Mouse (Mus musculus) kidney, embryonic 16.5 days (tissue): Measurements from ENCODE around the gene Trmt11. TPM values are rescaled to one million over a fixed set of nuclear protein-coding genes. Genes with fewer than 3 reads are reported as not detected.
A peak's percentile ranks its signal among the peaks of the same experiment; 100 is the strongest.
"Not testable (repeated sequence)": the region's sequence is repeated elsewhere in the genome, so short reads cannot be mapped to it uniquely, and the experiment has no call there.

Experiments
- ATAC-seq: fragments of 200-750 bp; cut with Nextera tagmentation; 2 replicates; pipeline ENCODE4 v1.8.0; 2017; ENCODE audit warnings: moderate TSS enrichment; ENCODE audit not compliant: low FRiP score, low TSS enrichment
- H3K27ac ChIP-seq: fragments of 300-500 bp; sonication (generic); 2 replicates; pipeline ENCODE4 v1.5.1; 2014; ENCODE audit warnings: low read length
- H3K27me3 ChIP-seq: fragments of 300-500 bp; sonication (generic); 2 replicates; pipeline ENCODE4 v1.6.1; 2014; ENCODE audit warnings: low read length, control low read depth, mixed read lengths; ENCODE audit not compliant: insufficient read depth
- H3K36me3 ChIP-seq: fragments of 300-500 bp; sonication (generic); 2 replicates; pipeline ENCODE4 v1.6.1; 2014; ENCODE audit warnings: low read length, control low read depth, mixed read lengths; ENCODE audit not compliant: insufficient read depth
- H3K4me1 ChIP-seq: fragments of 300-500 bp; sonication (generic); 2 replicates; pipeline ENCODE4 v1.6.1; 2014; ENCODE audit warnings: low read length, control low read depth, mixed read lengths; ENCODE audit not compliant: insufficient read depth
- H3K4me2 ChIP-seq: fragments of 300-500 bp; sonication (generic); replicated peaks from 2 replicates; pipeline ENCODE4 v1.6.1; 2014; ENCODE audit warnings: low read depth, low read length
- H3K4me3 ChIP-seq: fragments of 300-500 bp; sonication (generic); 2 replicates; pipeline ENCODE4 v1.5.1; 2014; ENCODE audit warnings: mild to moderate bottlenecking, low read length
- H3K9ac ChIP-seq: fragments of 300-500 bp; sonication (generic); replicated peaks from 2 replicates; pipeline ENCODE4 v1.6.1; 2014; ENCODE audit warnings: low read length
- H3K9me3 ChIP-seq: fragments of 300-500 bp; sonication (generic); 2 replicates; pipeline ENCODE4 v1.6.1; 2016; ENCODE audit warnings: low read length, control low read depth
- WGBS: fragments of 180-500 bp; shearing (Covaris S2); extraction: QIAGEN DNeasy Blood & Tissue Kit; methylation state at CpG from one replicate; pipeline ENCODE4 v1.1.7; 2014; 5-methylcytosine and 5-hydroxymethylcytosine counted together
- polyA plus RNA-seq: library from polyadenylated mRNA; unstranded; fragments of >200 nt; fragmentation: Nextera tagmentation; extraction: Ambion mirVana; gene quantifications from 2 replicates; pipeline ENCODE4 v1.2.1, GENCODE M21; 2015

Gene Trmt11
- polyA plus RNA-seq, result 28.7 and 29.5 TPM in 2 replicates

- ATAC-seq, result peak; percentile 98
- H3K27me3 ChIP-seq, result no peaks in the 10 kb centered on the region
- H3K4me2 ChIP-seq, result peak within 1 kb of the TSS; percentile 90
- H3K9me3 ChIP-seq, result no peaks in the 10 kb centered on the region
- 0% methylated on average over 25 of the region's 28 CpGs for WGBS
- H3K36me3 ChIP-seq, result peaks cover 14% of the 10 kb centered on the region
- H3K27ac ChIP-seq, result peak within 1 kb of the TSS; percentile 83
- peak within 1 kb of the TSS; percentile 72 for H3K4me3 ChIP-seq
- H3K9ac ChIP-seq, result peak within 1 kb of the TSS; percentile 87
- H3K4me1 ChIP-seq, result peaks cover 13% of the 10 kb centered on the region
Observed at GRCm38 (mm10) chr10:30600542-30600966, at the start of gene Trmt11. TSS of gene Trmt11 (minus strand) at chr10:30600749.

GRCm38 (mm10) chr10:30647681-30648080 lies 47.1 kb upstream of the Trmt11 start:
- 0 out of 2 replicates have a peak, but pooled peaks cover 12% of the 10 kb centered on the region for H3K36me3 ChIP-seq
- no peaks in the 10 kb centered on the region for H3K4me1 ChIP-seq
- H3K4me2 ChIP-seq, result no peak overlapping the region
- no peak overlapping the region for H3K27ac ChIP-seq
- no peaks in the 10 kb centered on the region for H3K27me3 ChIP-seq
- WGBS, result 29% methylated on average over 2 of the region's 2 CpGs
- no peaks in the 10 kb centered on the region for H3K9me3 ChIP-seq
- H3K4me3 ChIP-seq, result no peak overlapping the region
- no peak for ATAC-seq
- no peak overlapping the region for H3K9ac ChIP-seq

- no peaks in the 10 kb centered on the region for H3K4me1 ChIP-seq
- no peak overlapping the region for H3K27ac ChIP-seq
- 88% methylated on average over 3 of the region's 3 CpGs for WGBS
Observed at GRCm38 (mm10) chr10:30638216-30638615, 37.7 kb upstream of the Trmt11 start.

GRCm38 (mm10) chr10:30636474-30637154 lies 36.1 kb upstream of the Trmt11 start:
- H3K4me3 ChIP-seq, H3K27me3 ChIP-seq, ATAC-seq, H3K36me3 ChIP-seq, H3K4me1 ChIP-seq, H3K4me2 ChIP-seq, H3K27ac ChIP-seq, H3K9me3 ChIP-seq, H3K9ac ChIP-seq: not testable (repeated sequence)
- 65% methylated on average over 1 of the region's 1 CpGs for WGBS

More at GRCm38 (mm10) chr10:30638216-30638615, 37.7 kb upstream of the Trmt11 start:
- Histone ChIP-seq H3K36me3 (no peaks in the 10 kb centered on the region), H3K9me3 (no peaks in the 10 kb centered on the region), H3K4me2 (no peak overlapping the region), H3K27me3 (no peaks in the 10 kb centered on the region), H3K4me3 (no peak overlapping the region), H3K9ac (no peak overlapping the region)
- ATAC-seq, result no peak

- no peaks in the 10 kb centered on the region for H3K9me3 ChIP-seq
- no peak overlapping the region for H3K27ac ChIP-seq
- no peak overlapping the region for H3K4me3 ChIP-seq
- H3K4me2 ChIP-seq, result no peak overlapping the region
- no peak for ATAC-seq
- H3K9ac ChIP-seq, result no peak overlapping the region
- 100% methylated on average over 1 of the region's 1 CpGs for WGBS
- no peaks in the 10 kb centered on the region for H3K27me3 ChIP-seq
- no peaks in the 10 kb centered on the region for H3K36me3 ChIP-seq
- H3K4me1 ChIP-seq, result no peaks in the 10 kb centered on the region
Observed at GRCm38 (mm10) chr10:30632718-30633117, 32.2 kb upstream of the Trmt11 start.

GRCm38 (mm10) chr10:30629977-30630376 lies 29.4 kb upstream of the Trmt11 start:
- Histone ChIP-seq H3K36me3 (no peaks in the 10 kb centered on the region), H3K27ac (no peak overlapping the region), H3K9me3 (no peaks in the 10 kb centered on the region), H3K4me3 (no peak overlapping the region), H3K4me1 (no peaks in the 10 kb centered on the region), H3K27me3 (no peaks in the 10 kb centered on the region), H3K4me2 (no peak overlapping the region), H3K9ac (no peak overlapping the region)
- ATAC-seq, result no peak

GRCm38 (mm10) chr10:30629513-30629912 lies 29.0 kb upstream of the Trmt11 start, which contains the start of gene Hint3:
TSS of gene Hint3 (minus strand) at chr10:30629632.
- no peaks in the 10 kb centered on the region for H3K9me3 ChIP-seq
- H3K9ac ChIP-seq, result no peak within 1 kb of the TSS
- H3K27ac ChIP-seq, result no peak within 1 kb of the TSS
- H3K36me3 ChIP-seq, result no peaks in the 10 kb centered on the region
- 86% methylated on average over 3 of the region's 3 CpGs for WGBS
- no peak within 1 kb of the TSS for H3K4me2 ChIP-seq
- no peaks in the 10 kb centered on the region for H3K4me1 ChIP-seq
- no peaks in the 10 kb centered on the region for H3K27me3 ChIP-seq
- no peak within 1 kb of the TSS for H3K4me3 ChIP-seq
- no peak for ATAC-seq

- not testable (repeated sequence) for H3K27ac ChIP-seq, H3K4me2 ChIP-seq, H3K9me3 ChIP-seq, ATAC-seq, H3K4me3 ChIP-seq, H3K27me3 ChIP-seq, H3K4me1 ChIP-seq, H3K9ac ChIP-seq, H3K36me3 ChIP-seq
- WGBS, result 90% methylated on average over 11 of the region's 11 CpGs
Observed at GRCm38 (mm10) chr10:30628444-30628843, 27.9 kb upstream of the Trmt11 start.

- no peaks in the 10 kb centered on the region for H3K36me3 ChIP-seq
- H3K4me2 ChIP-seq, result no peak overlapping the region
- no peaks in the 10 kb centered on the region for H3K4me1 ChIP-seq
- 21% methylated on average over 1 of the region's 1 CpGs for WGBS
- H3K9ac ChIP-seq, result no peak overlapping the region
- H3K4me3 ChIP-seq, result no peak overlapping the region
- H3K9me3 ChIP-seq, result no peaks in the 10 kb centered on the region
- H3K27me3 ChIP-seq, result no peaks in the 10 kb centered on the region
- no peak overlapping the region for H3K27ac ChIP-seq
- ATAC-seq, result 0 out of 2 replicates have a peak, but pooled peaks have one; percentile 49
Observed at GRCm38 (mm10) chr10:30627548-30627947, 27.0 kb upstream of the Trmt11 start.

- Histone ChIP-seq H3K4me1 (no peaks in the 10 kb centered on the region), H3K27me3 (no peaks in the 10 kb centered on the region), H3K4me3 (no peak overlapping the region), H3K27ac (no peak overlapping the region), H3K9me3 (no peaks in the 10 kb centered on the region), H3K36me3 (no peaks in the 10 kb centered on the region), H3K4me2 (no peak overlapping the region), H3K9ac (no peak overlapping the region)
- WGBS, result 74% methylated on average over 5 of the region's 5 CpGs
- ATAC-seq, result no peak
Observed at GRCm38 (mm10) chr10:30624161-30625019, 23.8 kb upstream of the Trmt11 start.
